Mouse (Mus musculus): Measurements from ENCODE around the gene Diexf.

DNA sequence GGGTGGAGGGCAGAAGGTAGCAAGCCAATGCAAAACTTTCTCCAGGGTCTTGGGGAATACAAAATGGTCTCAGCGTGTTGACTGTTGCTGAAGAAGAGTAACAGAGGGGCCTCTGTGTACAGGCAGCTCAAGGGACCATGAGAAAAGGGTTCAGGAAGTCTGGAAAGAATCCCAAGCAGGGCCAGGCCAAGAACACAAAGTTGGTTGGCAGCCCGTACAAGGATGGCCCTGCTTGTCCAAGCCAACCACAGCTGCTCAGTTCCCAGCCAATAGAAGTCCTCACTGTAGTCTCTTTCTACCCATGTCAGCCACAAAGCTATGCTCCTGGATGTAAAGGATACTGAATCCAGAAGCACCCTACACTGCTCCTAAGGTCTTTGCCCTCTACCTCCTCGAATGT lies 40.4 kb downstream of the Diexf start:
- TF ChIP-seq CTCF (IDR thresholded peaks at IDR 0.05; ENCODE audit: low read depth): no peak
- no peak for TF ChIP-seq EP300 (IDR thresholded peaks at IDR 0.05; ENCODE audit: low read depth)

All from liver, postnatal 0 days (tissue).